Mouse (Mus musculus): ENCODE measurements around the gene Aldh3a2. TPM values are rescaled to one million over a fixed set of nuclear protein-coding genes. Genes with fewer than 3 reads are reported as not detected.

The Aldh3a2 gene
- total RNA-seq (2012; rRNA removed), result 9.6 and 11.0 TPM in 2 replicates
- polyA plus RNA-seq (2012; ENCODE audit: insufficient read depth in 1 of 2, insufficient read length in 2 of 2, low read depth in 1 of 2, low replicate concordance in 2 of 2, missing spikeins in 1 of 2), result 10 to 100 TPM in 1 of 2 experiments, not detected in 1; 15.0 TPM

GRCm38 (mm10) chr11:61266551-61267533 lies at the start of gene Aldh3a2:
TSS of gene Aldh3a2 (minus strand) at chr11:61267464.
- Histone ChIP-seq H3K4me3 (ENCODE audit: control insufficient read depth in 1 of 2, insufficient read depth in 1 of 2, low read depth in 2 of 2, low read length in 2 of 2) (peak within 1 kb of the TSS; percentile 79 to 81), H3K4me1 (ENCODE audit: control insufficient read depth in 1 of 2, insufficient read depth in 2 of 2, low read length in 2 of 2) (peaks cover 4 to 6% of the 10 kb centered on the region in 2 experiments), H3K27ac (ENCODE audit: control insufficient read depth, low read depth, low read length) (peak within 1 kb of the TSS; percentile 87), H3K79me2 (ENCODE audit: control insufficient read depth, insufficient read depth, low read length, poor library complexity) (no peaks in the 10 kb centered on the region; the same call in 1 of the 2 replicates), H3K36me3 (ENCODE audit: control insufficient read depth in 1 of 2, insufficient read depth in 2 of 2, low read length in 2 of 2) (peaks cover 2 to 10% of the 10 kb centered on the region in 2 experiments; a peak in 3 of 4 replicates), H3K27me3 (ENCODE audit: control insufficient read depth in 1 of 2, insufficient read depth in 2 of 2, low read length in 2 of 2) (no peaks in the 10 kb centered on the region), H3K9ac (ENCODE audit: control insufficient read depth, low read depth, low read length, poor library complexity, severe bottlenecking) (peak within 1 kb of the TSS; percentile 79), H3K9me3 (replicated peaks; ENCODE audit: insufficient read depth, low read length) (no peaks in the 10 kb centered on the region)
- peak; percentile 100 for DNase-seq (ENCODE audit: low read depth, low spot score)
- TF ChIP-seq GABPA (IDR thresholded peaks at IDR 0.05; ENCODE audit: low read depth, low read length) (no peak), HCFC1 (IDR thresholded peaks at IDR 0.05; ENCODE audit: low read depth, low read length) (peak; percentile 79), POLR2AphosphoS5 (IDR thresholded peaks at IDR 0.05; ENCODE audit: borderline replicate concordance, low read depth, low read length) (peak; percentile 73; the same call in 1 of the 2 replicates), ZNF384 (IDR thresholded peaks at IDR 0.05; ENCODE audit: low read depth, low read length) (no peak), TBP (IDR thresholded peaks at IDR 0.05; ENCODE audit: low read depth, low read length) (peak; percentile 91), NRF1 (IDR thresholded peaks at IDR 0.05; ENCODE audit: insufficient read depth, low read depth, low read length, poor library complexity, severe bottlenecking) (0 out of 2 replicates have a peak, but pooled peaks have one; percentile 34), POLR2AphosphoS2 (IDR thresholded peaks at IDR 0.05; ENCODE audit: low read length) (peak; percentile 95), TCF12 (IDR thresholded peaks at IDR 0.05; ENCODE audit: low read depth, low read length) (peak; percentile 80), MAX (IDR thresholded peaks at IDR 0.05; ENCODE audit: low read length) (peak; percentile 100), USF2 (IDR thresholded peaks at IDR 0.05; ENCODE audit: borderline replicate concordance in 1 of 2, insufficient read depth in 1 of 2, low read depth in 1 of 2, low read length in 2 of 2) (peak; percentile 94 to 98), MAZ (IDR thresholded peaks at IDR 0.05; ENCODE audit: low read depth, low read length) (peak; percentile 61; the same call in 1 of the 2 replicates), TAL1 (IDR thresholded peaks at IDR 0.05; ENCODE audit: low read length) (no peak), NELFE (IDR thresholded peaks at IDR 0.05; ENCODE audit: low read depth, low read length) (peak; percentile 97), SIN3A (IDR thresholded peaks at IDR 0.05; ENCODE audit: low read length) (peak; percentile 85), MAFK (IDR thresholded peaks at IDR 0.05; ENCODE audit: borderline replicate concordance, low read depth, low read length) (no peak), RAD21 (IDR thresholded peaks at IDR 0.05; ENCODE audit: low read depth, low read length) (no peak), MYB (IDR thresholded peaks at IDR 0.05; ENCODE audit: low read depth, low read length) (0 out of 2 replicates have a peak, but pooled peaks have one; percentile 10), ELF1 (IDR thresholded peaks at IDR 0.05; ENCODE audit: low read depth, low read length) (peak; percentile 94; the same call in 1 of the 2 replicates), CTCF (IDR thresholded peaks at IDR 0.05 in 2 of 3, conservative IDR thresholded peaks at IDR 0.05 in 1 of 3; ENCODE audit: control insufficient read depth in 1 of 3, insufficient read depth in 1 of 3, low read depth in 2 of 3, low read length in 3 of 3, poor library complexity in 1 of 3, severe bottlenecking in 1 of 3) (peak in 2 of 3 experiments; percentile 3 to 10; a peak in 1 of 6 replicates), EP300 (IDR thresholded peaks at IDR 0.05; ENCODE audit: low read depth in 1 of 2, low read length in 2 of 2) (peak in 1 of 2 experiments; percentile 53; a peak in 2 of 4 replicates), ETS1 (IDR thresholded peaks at IDR 0.05; ENCODE audit: low read depth, low read length) (peak; percentile 74), KAT2A (conservative IDR thresholded peaks at IDR 0.05; ENCODE audit: low read depth, low read length) (no peak; the same call in 1 of the 2 replicates), E2F4 (IDR thresholded peaks at IDR 0.05; ENCODE audit: borderline replicate concordance, low read depth, low read length) (peak; percentile 10; the same call in 1 of the 2 replicates), ZC3H11A (IDR thresholded peaks at IDR 0.05; ENCODE audit: low read depth, low read length) (0 out of 2 replicates have a peak, but pooled peaks have one; percentile 17), MXI1 (IDR thresholded peaks at IDR 0.05; ENCODE audit: low read depth, low read length) (peak; percentile 59; the same call in 1 of the 2 replicates), RCOR1 (IDR thresholded peaks at IDR 0.05; ENCODE audit: low read depth, low read length) (peak; percentile 47; the same call in 1 of the 2 replicates), CHD2 (IDR thresholded peaks at IDR 0.05; ENCODE audit: low read length) (no peak), ZMIZ1 (IDR thresholded peaks at IDR 0.05; ENCODE audit: low read depth, low read length) (peak; percentile 98), SMC3 (IDR thresholded peaks at IDR 0.05; ENCODE audit: low read depth, low read length) (no peak), MEF2A (IDR thresholded peaks at IDR 0.05; ENCODE audit: extremely low read depth, insufficient replicate concordance, low read depth, low read length, poor library complexity, severe bottlenecking) (no peak), UBTF (IDR thresholded peaks at IDR 0.05; ENCODE audit: borderline replicate concordance, insufficient read depth, low read depth, low read length) (peak; percentile 55; the same call in 1 of the 2 replicates), BHLHE40 (IDR thresholded peaks at IDR 0.05; ENCODE audit: borderline replicate concordance, low read depth, low read length) (peak; percentile 85)

Data from MEL (cell line).